Mouse (Mus musculus) erythroblast, embryonic 14.5 days (primary cell): Measurements from ENCODE around the gene Runx2. TPM values are rescaled to one million over a fixed set of nuclear protein-coding genes. Genes with fewer than 3 reads are reported as not detected.

Source experiments
- H3K27me3 ChIP-seq: 2 replicates; pipeline ENCODE4 v1.6.1; 2012; ENCODE audit warnings: inconsistent platforms; ENCODE audit not compliant: control insufficient read depth
- H3K36me3 ChIP-seq: 2 replicates; pipeline ENCODE4 v1.6.1; 2012; ENCODE audit warnings: mild to moderate bottlenecking, inconsistent platforms; ENCODE audit not compliant: control insufficient read depth
- H3K4me1 ChIP-seq: 2 replicates; pipeline ENCODE4 v1.6.1; 2012; ENCODE audit warnings: inconsistent platforms; ENCODE audit not compliant: control insufficient read depth
- H3K4me3 ChIP-seq: replicated peaks from 2 replicates; pipeline ENCODE3; 2012; ENCODE audit warnings: moderate library complexity, mild to moderate bottlenecking, inconsistent platforms
- H3K9me3 ChIP-seq: 2 replicates; pipeline ENCODE4 v1.6.1; 2012; ENCODE audit warnings: low read length, inconsistent platforms, mixed read lengths; ENCODE audit not compliant: control insufficient read depth
- GATA1 ChIP-seq: IDR thresholded peaks from 2 replicates; pipeline ENCODE4 v1.6.1; 2012; ENCODE audit warnings: low read length, inconsistent platforms, mixed read lengths
- TAL1 ChIP-seq: IDR thresholded peaks from 3 replicates; pipeline ENCODE4 v1.6.1; 2012; ENCODE audit warnings: low read length, inconsistent platforms, mixed read lengths
- polyA plus RNA-seq: library from polyadenylated mRNA; stranded (reverse); fragments of >175 nt; gene quantifications from 2 replicates; pipeline ENCODE4 v1.2.3, GENCODE M21; 2012

Runx2 gene
- polyA plus RNA-seq, 1 experiment: 0.05 TPM

- TF ChIP-seq GATA1: no peak
- no peak for TF ChIP-seq TAL1
- no peaks in the 10 kb centered on the region for H3K36me3 ChIP-seq
- H3K4me1 ChIP-seq: no peaks in the 10 kb centered on the region
- no peaks in the 10 kb centered on the region for H3K27me3 ChIP-seq
- H3K9me3 ChIP-seq: no peaks in the 10 kb centered on the region
- no peak overlapping the region for H3K4me3 ChIP-seq
These were observed 151.4 kb downstream of the Runx2 start for GRCm38 (mm10) chr17:44663208-44663607.

DNA sequence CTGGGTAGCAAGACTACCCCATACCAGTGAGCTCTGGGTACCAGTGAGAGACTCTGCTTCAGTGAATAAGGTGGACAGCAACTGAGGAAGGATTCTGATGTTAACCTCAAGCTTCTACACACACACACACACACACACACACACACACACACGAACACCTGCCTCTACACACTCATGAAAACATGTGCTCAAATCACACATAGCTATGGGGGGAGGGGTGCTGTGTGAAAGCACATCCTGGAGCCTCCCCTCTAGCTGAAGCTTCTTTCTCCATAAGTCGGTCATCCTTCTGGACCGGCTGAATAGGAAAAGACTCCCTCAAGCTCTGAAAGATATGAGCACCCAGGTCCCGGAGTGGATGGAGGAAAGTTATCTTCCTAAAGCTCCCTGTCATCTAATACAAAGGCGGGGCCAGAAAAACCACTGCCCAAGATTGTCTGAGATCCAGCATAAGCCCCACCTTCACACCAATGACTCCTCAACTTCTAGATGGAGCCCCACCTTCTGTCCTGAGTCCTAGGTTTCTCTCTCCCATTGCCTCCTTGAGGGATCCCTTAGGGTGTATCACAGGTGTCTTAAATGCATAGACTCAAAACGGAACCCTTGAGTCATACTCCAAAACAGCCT lies 152.4 kb downstream of the Runx2 start:
- no peaks in the 10 kb centered on the region for H3K4me1 ChIP-seq
- H3K27me3 ChIP-seq: no peaks in the 10 kb centered on the region
- TF ChIP-seq TAL1: no peak
- no peak for TF ChIP-seq GATA1
- H3K36me3 ChIP-seq: no peaks in the 10 kb centered on the region
- H3K9me3 ChIP-seq: no peaks in the 10 kb centered on the region
- no peak overlapping the region for H3K4me3 ChIP-seq

DNA sequence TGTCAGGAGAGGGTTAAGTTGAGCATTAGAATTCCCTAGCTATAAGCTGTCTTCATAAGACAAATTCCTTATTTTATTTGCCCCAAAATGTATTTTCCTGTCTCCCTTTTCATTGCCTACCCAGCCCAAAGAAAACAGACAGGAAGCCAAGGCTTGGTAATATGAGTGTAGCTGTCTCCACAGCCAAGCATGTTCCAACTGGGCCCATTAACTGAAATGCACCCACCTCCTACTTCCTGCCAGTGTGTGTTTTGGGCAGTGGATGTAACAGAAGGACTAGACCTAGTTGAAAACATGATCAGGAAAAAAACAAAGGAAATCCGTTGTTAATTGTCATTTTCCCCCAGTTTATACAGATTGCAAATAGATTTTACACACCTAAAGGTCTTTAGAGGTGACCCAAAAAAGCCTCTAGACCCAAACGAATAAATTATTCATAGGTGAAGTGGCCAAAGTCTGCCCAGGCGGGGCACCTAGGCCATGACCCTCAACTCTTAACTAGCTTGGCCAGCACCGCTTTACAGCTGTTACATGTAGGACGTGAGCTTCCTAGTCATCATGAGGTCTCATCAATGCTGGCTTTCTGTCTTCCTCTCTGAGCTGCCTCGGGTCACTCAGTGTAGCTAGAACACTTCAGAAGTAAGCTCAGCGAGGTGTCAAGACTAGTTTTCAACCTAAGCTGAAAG lies 154.3 kb downstream of the Runx2 start:
- H3K4me3 ChIP-seq: no peak overlapping the region
- TF ChIP-seq GATA1: no peak
- no peak for TF ChIP-seq TAL1

DNA sequence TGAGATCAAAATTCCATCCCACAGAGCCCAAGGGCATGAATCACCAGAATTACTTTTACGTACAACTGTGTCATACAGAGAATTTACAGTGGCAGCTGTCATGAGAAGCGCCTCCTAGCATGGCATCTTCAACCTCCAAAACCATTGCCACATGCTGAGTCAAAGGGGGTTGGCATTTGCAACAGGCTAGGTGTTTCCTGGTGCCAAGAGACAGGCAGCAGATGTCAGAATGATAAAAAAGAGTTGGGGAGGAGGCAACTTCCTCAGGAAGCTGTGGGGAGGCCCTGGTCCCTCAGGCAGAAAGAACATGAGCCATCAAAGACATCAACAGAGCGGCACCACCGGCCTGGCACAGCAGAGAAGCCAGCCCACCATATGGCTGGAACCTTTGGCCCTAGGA lies 160.1 kb downstream of the Runx2 start:
- TF ChIP-seq TAL1 (no peak), GATA1 (no peak)
- Histone ChIP-seq H3K27me3 (no peaks in the 10 kb centered on the region), H3K36me3 (no peaks in the 10 kb centered on the region), H3K9me3 (no peaks in the 10 kb centered on the region), H3K4me3 (no peak overlapping the region), H3K4me1 (no peaks in the 10 kb centered on the region)

More for the DNA sequence above, 154.3 kb downstream of the Runx2 start:
- Histone ChIP-seq H3K36me3 (no peaks in the 10 kb centered on the region), H3K4me1 (no peaks in the 10 kb centered on the region), H3K9me3 (no peaks in the 10 kb centered on the region), H3K27me3 (no peaks in the 10 kb centered on the region)

GRCm38 (mm10) chr17:44653081-44653480 lies 161.5 kb downstream of the Runx2 start:
- no peak for TF ChIP-seq GATA1
- Histone ChIP-seq H3K36me3 (no peaks in the 10 kb centered on the region), H3K4me3 (no peak overlapping the region), H3K9me3 (no peaks in the 10 kb centered on the region), H3K27me3 (no peaks in the 10 kb centered on the region), H3K4me1 (no peaks in the 10 kb centered on the region)

DNA sequence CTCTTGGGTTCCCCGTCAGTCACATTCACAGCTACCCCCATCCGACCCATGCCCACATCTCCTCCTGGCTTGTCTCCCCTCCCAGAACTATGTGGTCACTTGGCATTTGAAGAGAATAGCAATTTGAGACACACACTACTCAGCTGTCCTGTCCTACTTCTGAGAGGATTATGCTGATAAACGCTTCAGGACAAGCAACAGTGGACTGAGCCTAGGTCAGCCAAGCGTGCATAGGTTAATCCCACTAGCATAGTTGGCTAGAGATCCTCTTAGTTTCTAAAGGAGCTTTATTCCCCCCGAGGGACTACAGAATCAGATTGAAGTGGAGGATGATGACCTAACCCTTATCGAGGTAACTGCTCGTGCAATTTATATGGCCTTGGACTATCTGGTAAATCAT lies 162.5 kb downstream of the Runx2 start:
- Histone ChIP-seq H3K27me3 (no peaks in the 10 kb centered on the region), H3K36me3 (no peaks in the 10 kb centered on the region), H3K4me1 (no peaks in the 10 kb centered on the region), H3K4me3 (no peak overlapping the region), H3K9me3 (no peaks in the 10 kb centered on the region)
- no peak for TF ChIP-seq TAL1
- no peak for TF ChIP-seq GATA1

DNA sequence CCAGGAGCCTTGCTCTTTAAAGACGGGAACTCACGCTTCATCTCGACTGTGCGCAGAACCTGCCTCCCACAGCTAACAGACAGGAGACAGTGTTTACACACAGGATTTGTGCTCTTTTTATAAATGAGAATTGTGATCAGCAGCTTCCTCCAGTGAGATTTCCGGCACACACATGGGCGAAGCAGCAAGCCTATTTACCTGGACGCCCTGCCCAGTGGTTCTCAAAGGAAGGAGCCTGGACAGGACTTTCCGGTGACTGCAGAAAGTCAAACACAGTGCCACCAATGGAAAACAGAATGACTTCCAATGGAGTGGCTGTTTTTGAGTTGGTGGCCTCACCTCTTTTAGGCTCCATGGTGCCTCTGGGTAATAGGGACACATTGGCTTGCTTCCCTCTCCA lies 163.0 kb downstream of the Runx2 start:
- H3K9me3 ChIP-seq: no peaks in the 10 kb centered on the region
- H3K4me1 ChIP-seq: no peaks in the 10 kb centered on the region
- no peak for TF ChIP-seq TAL1
- TF ChIP-seq GATA1: no peak
- no peaks in the 10 kb centered on the region for H3K27me3 ChIP-seq
- H3K4me3 ChIP-seq: no peak overlapping the region
- H3K36me3 ChIP-seq: no peaks in the 10 kb centered on the region

DNA sequence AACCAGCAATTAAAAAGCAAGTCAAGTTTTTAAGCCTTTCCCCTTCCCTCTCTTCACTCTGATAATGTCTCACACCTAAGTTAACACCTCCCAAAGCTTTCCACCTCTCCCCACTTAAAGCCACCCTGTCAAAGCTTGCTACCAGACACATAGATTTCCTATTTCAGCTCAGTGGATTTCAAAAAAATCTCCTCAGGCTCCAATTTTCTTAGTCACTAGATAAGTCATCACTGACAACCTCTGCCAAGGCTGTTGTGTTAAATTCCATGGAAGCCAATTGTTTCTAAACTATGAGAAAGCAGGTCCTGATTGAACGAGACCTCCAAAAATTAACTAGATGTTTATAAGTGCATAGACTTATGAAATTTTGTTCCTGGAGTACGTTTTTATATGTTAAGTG lies 164.2 kb downstream of the Runx2 start:
- no peaks in the 10 kb centered on the region for H3K9me3 ChIP-seq

GRCm38 (mm10) chr17:44649056-44649455 lies 165.5 kb downstream of the Runx2 start:
- Histone ChIP-seq H3K4me3 (no peak overlapping the region), H3K4me1 (no peaks in the 10 kb centered on the region), H3K27me3 (no peaks in the 10 kb centered on the region), H3K36me3 (no peaks in the 10 kb centered on the region), H3K9me3 (no peaks in the 10 kb centered on the region)
- TF ChIP-seq GATA1: no peak
- no peak for TF ChIP-seq TAL1

More for the DNA sequence above, 164.2 kb downstream of the Runx2 start:
- no peak overlapping the region for H3K4me3 ChIP-seq
- no peaks in the 10 kb centered on the region for H3K27me3 ChIP-seq
- H3K36me3 ChIP-seq: no peaks in the 10 kb centered on the region
- TF ChIP-seq GATA1 (no peak), TAL1 (no peak)
- no peaks in the 10 kb centered on the region for H3K4me1 ChIP-seq
